Mouse (Mus musculus): ENCODE measurements around the gene Lhx5.
A peak's percentile ranks its signal among the peaks of the same experiment; 100 is the strongest.

Gene Lhx5

GRCm38 (mm10) chr5:120433135-120433760 lies 1.7 kb downstream of the Lhx5 start:
- no peak for DNase-seq

GRCm38 (mm10) chr5:120434231-120434735 lies 2.8 kb downstream of the Lhx5 start:
- DNase-seq: no peak

- no peak for DNase-seq
Observed at GRCm38 (mm10) chr5:120435006-120435681, 3.6 kb downstream of the Lhx5 start.

- DNase-seq: no peak
Observed at GRCm38 (mm10) chr5:120435731-120436501, 4.4 kb downstream of the Lhx5 start.

- no peak for DNase-seq
Observed at GRCm38 (mm10) chr5:120436885-120437495, 5.5 kb downstream of the Lhx5 start.

GRCm38 (mm10) chr5:120437539-120437938 lies 6.0 kb downstream of the Lhx5 start:
- DNase-seq: no peak

GRCm38 (mm10) chr5:120437986-120438385 lies 6.5 kb downstream of the Lhx5 start:
- DNase-seq: no peak

- DNase-seq: no peak
Observed at GRCm38 (mm10) chr5:120438469-120438868, 7.0 kb downstream of the Lhx5 start.

GRCm38 (mm10) chr5:120438991-120439710 lies 7.7 kb downstream of the Lhx5 start:
- DNase-seq: peak; percentile 35

GRCm38 (mm10) chr5:120439887-120440670 lies 8.6 kb downstream of the Lhx5 start:
- no peak for DNase-seq

- peak; percentile 82 for DNase-seq
Observed at GRCm38 (mm10) chr5:120440733-120441132, 9.2 kb downstream of the Lhx5 start.

- no peak for DNase-seq
Observed at GRCm38 (mm10) chr5:120447305-120447704, 15.8 kb downstream of the Lhx5 start.

- DNase-seq: no peak
Observed at GRCm38 (mm10) chr5:120454756-120455337, 23.3 kb downstream of the Lhx5 start.

GRCm38 (mm10) chr5:120456253-120456652 lies 24.8 kb downstream of the Lhx5 start:
- no peak for DNase-seq

GRCm38 (mm10) chr5:120456841-120457554 lies 25.5 kb downstream of the Lhx5 start:
- no peak for DNase-seq

- peak; percentile 45 for DNase-seq
Observed at GRCm38 (mm10) chr5:120457628-120458027, 26.1 kb downstream of the Lhx5 start.

- DNase-seq: no peak
Observed at GRCm38 (mm10) chr5:120459133-120459532, 27.6 kb downstream of the Lhx5 start.

- no peak for DNase-seq
Observed at GRCm38 (mm10) chr5:120461902-120462301, 30.4 kb downstream of the Lhx5 start.

- no peak for DNase-seq
Observed at GRCm38 (mm10) chr5:120464321-120464720, 32.8 kb downstream of the Lhx5 start.

GRCm38 (mm10) chr5:120465062-120465461 lies 33.6 kb downstream of the Lhx5 start:
- DNase-seq: no peak

GRCm38 (mm10) chr5:120465860-120466259 lies 34.4 kb downstream of the Lhx5 start:
- DNase-seq: no peak

Measured in cerebellum, adult 11-12 months (tissue).